Mouse (Mus musculus): ENCODE measurements around the gene Cops8. TPM values are rescaled to one million over a fixed set of nuclear protein-coding genes. Genes with fewer than 3 reads are reported as not detected.

Gene Cops8
- 129 TPM for polyA plus RNA-seq (2014; fragmentation: Illumina TruSeq; extraction: RNeasy Lipid Tissue Mini Kit (QIAGEN cat#74804); ENCODE audit: low read depth, low replicate concordance)

DNA sequence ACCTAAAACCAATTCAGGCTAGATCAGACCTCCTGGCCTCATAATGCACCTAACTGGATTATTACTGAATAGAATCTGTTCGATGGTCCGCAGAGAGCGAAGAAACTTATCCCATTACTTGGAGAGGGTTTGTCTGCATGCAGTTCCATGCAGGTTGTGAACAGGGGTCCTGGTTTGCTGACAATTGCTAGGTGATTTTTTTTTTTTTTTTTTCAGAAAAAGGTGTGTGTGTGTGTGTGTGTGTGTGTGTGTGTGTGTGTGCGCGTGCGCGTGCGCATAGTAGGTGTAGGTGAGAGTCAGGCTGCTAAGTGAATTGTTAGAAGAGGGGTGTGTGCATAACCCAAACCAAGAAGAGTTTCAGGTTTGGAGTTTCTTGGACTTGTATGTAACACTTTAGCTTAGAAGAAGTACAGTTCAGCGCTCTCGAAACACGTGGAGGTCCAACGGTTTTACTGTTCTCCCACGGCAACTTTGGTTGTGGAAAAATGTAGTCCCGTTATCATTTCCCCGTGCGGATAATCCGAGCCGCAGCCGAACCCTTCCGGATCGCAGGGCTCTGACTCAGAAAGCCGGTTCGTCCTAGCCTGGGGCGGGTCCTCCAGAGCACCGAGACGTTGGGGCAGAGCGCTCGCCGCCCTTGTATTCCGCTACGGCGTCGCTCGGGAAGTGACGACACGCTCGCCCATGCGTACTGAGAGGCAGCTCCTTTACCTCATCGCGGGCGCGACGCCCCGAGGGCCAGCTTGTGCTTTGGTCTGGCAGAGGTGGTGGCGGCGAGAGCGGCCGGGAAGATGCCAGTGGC is at the start of gene Cops8:
Gene Cops8 (plus strand): TSS at position 223 of the 802 bp plus-strand sequence.

Other genes starting within 250 kb of the Cops8 start
- 18.6 TPM for gene Col6a3, start 241.0 kb downstream of the Cops8 start, polyA plus RNA-seq (2014; fragmentation: Illumina TruSeq; extraction: RNeasy Lipid Tissue Mini Kit (QIAGEN cat#74804); ENCODE audit: low read depth, low replicate concordance)